Mouse (Mus musculus): ENCODE measurements around the gene Ttll12. TPM values are rescaled to one million over a fixed set of nuclear protein-coding genes. Genes with fewer than 3 reads are reported as not detected.

The Ttll12 gene
- total RNA-seq, 2 experiments from 2014 or later, result 33.4 to 41.1 TPM

GRCm38 (mm10) chr15:83593702-83594512 lies 1.1 kb downstream of the Ttll12 start:
- DNase-seq, result no peak

- peak; percentile 57 to 65 for DNase-seq
These were observed 1.8 kb downstream of the Ttll12 start for GRCm38 (mm10) chr15:83593189-83593585.

GRCm38 (mm10) chr15:83592260-83593188 lies 2.4 kb downstream of the Ttll12 start:
- no peak for DNase-seq

GRCm38 (mm10) chr15:83591758-83592157 lies 3.2 kb downstream of the Ttll12 start:
- no peak for DNase-seq

- no peak for DNase-seq
These were observed 4.1 kb downstream of the Ttll12 start for GRCm38 (mm10) chr15:83590841-83591240.

GRCm38 (mm10) chr15:83584741-83585220 lies 10.2 kb downstream of the Ttll12 start:
- DNase-seq, result no peak

GRCm38 (mm10) chr15:83583419-83584156 lies 11.4 kb downstream of the Ttll12 start:
- DNase-seq, result peak; percentile 78 to 87

GRCm38 (mm10) chr15:83582931-83583330 lies 12.0 kb downstream of the Ttll12 start:
- no peak for DNase-seq

- no peak for DNase-seq
These were observed 18.3 kb downstream of the Ttll12 start for GRCm38 (mm10) chr15:83576651-83577050.

GRCm38 (mm10) chr15:83575543-83575942 lies 19.4 kb downstream of the Ttll12 start:
- DNase-seq, result no peak

- DNase-seq, result peak; percentile 79 to 86
These were observed 20.1 kb downstream of the Ttll12 start for GRCm38 (mm10) chr15:83574731-83575351.

- no peak for DNase-seq
These were observed 21.4 kb downstream of the Ttll12 start for GRCm38 (mm10) chr15:83573606-83574005.

GRCm38 (mm10) chr15:83572132-83572531 lies 22.8 kb downstream of the Ttll12 start:
- no peak for DNase-seq

- peak; percentile 77 to 81 for DNase-seq
These were observed 23.3 kb downstream of the Ttll12 start for GRCm38 (mm10) chr15:83571636-83572035.

GRCm38 (mm10) chr15:83570641-83571040 lies 24.3 kb downstream of the Ttll12 start:
- DNase-seq, result no peak

GRCm38 (mm10) chr15:83569682-83570081 lies 25.3 kb downstream of the Ttll12 start:
- DNase-seq, result no peak

GRCm38 (mm10) chr15:83568544-83568943 lies 26.4 kb downstream of the Ttll12 start:
- DNase-seq, result peak; percentile 40 to 54

- DNase-seq, result no peak
These were observed 27.2 kb downstream of the Ttll12 start for GRCm38 (mm10) chr15:83567728-83568127.

- DNase-seq, result no peak
These were observed 29.0 kb downstream of the Ttll12 start for GRCm38 (mm10) chr15:83566006-83566405.

GRCm38 (mm10) chr15:83565434-83565833 lies 29.5 kb downstream of the Ttll12 start:
- peak; percentile 91 to 92 for DNase-seq

- peak; percentile 77 to 81 for DNase-seq
These were observed 30.9 kb downstream of the Ttll12 start for GRCm38 (mm10) chr15:83563857-83564651.

Measured in adrenal gland, postnatal 36 days (tissue).